ENCODE assay signal across 17 mouse cellular contexts in the genomic region with DNA sequence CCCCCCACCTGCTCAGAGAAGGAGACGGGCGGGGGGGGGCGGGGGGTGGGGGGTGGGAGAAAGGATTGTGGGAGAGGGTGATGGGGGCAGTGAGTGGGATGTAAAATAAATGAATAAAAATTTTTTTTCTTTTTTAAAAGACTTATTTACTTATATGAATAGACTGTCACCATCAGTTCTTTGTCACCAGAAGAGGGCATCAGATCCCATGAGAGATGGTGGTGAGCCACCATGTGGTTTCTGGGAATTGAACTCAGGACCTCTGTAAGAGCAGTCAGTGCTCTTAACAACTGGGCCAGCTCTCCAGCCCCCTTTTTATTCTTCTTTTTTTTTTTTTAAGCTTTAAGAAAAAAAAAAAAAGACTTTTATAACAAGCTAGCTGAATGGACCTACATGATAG. TPM values are rescaled to one million over a fixed set of nuclear protein-coding genes. Genes with fewer than 3 reads are reported as not detected.
DNase-seq lines count a peak whose midpoint lies in the region; ATAC-seq and TF ChIP-seq lines count a peak whose summit lies in the region.
"Had no signal": no experiment of that assay in that cellular context is flagged by ENCODE, and none has a peak within 500 bp of the region (broad histone marks: within the 10 kb centered on the region; RNA-seq: fewer than 3 reads in every experiment).

No protein-coding gene starts in this region.

- ATAC-seq in liver, embryonic 15.5 days (ENCODE audit: insufficient read depth), result no peak

- H3K27me3 ChIP-seq in liver, embryonic 15.5 days, result no peaks in the 10 kb centered on the region
- H3K27me3 ChIP-seq: embryonic facial prominence, embryonic 13.5 days; hindbrain, embryonic 12.5 days; lung, embryonic 15.5 days had no signal

- no peaks in the 10 kb centered on the region for H3K9me3 ChIP-seq in liver, embryonic 15.5 days (replicated peaks)
- H3K9me3 ChIP-seq: embryonic facial prominence, embryonic 13.5 days; forebrain, embryonic 10.5 days; hindbrain, embryonic 12.5 days; limb, embryonic 10.5 days; lung, embryonic 15.5 days had no signal

- no peak overlapping the region for H3K9ac ChIP-seq in liver, embryonic 15.5 days
- H3K9ac ChIP-seq: embryonic facial prominence, embryonic 13.5 days; hindbrain, embryonic 12.5 days; lung, embryonic 15.5 days had no signal

- peak; percentile 39 for TF ChIP-seq CTCF in left cerebral cortex, adult 2 months (IDR thresholded peaks at IDR 0.05)

- no peak for DNase-seq in left cerebral cortex, adult 2 months (ENCODE audit: extremely low spot score in 1 of 2, low spot score in 2 of 2)
- DNase-seq in left cerebral cortex, adult 11 months (ENCODE audit: low spot score), result no peak
- DNase-seq in 3T3-L1 (ENCODE audit: low read depth, low spot score) (peak; percentile 32), 416B (ENCODE audit: low read depth) (peak; percentile 56)
- DNase-seq in ovary, postnatal 10 days (ENCODE audit: low spot score), result no peak
- DNase-seq in right cerebral cortex, postnatal 36 days (ENCODE audit: low spot score in 2 of 2), result no peak
- DNase-seq: adrenal gland, adult 8-10 months; cerebellum, adult 2 months; kidney, adult 18-20 months; kidney, postnatal 36 days; spleen, adult 18-20 months had no signal

- 18% methylated on average over 3 of the region's 3 CpGs for WGBS in liver, embryonic 15.5 days (ENCODE audit: insufficient replicate concordance)

- intact Hi-C loops in left cerebral cortex, adult 2 months (cut with DNase I), result no loop called here

- H3K4me2 ChIP-seq in liver, embryonic 15.5 days, result 0 out of 2 replicates have a peak overlapping the region, but pooled peaks have one; percentile 20
- H3K4me2 ChIP-seq: embryonic facial prominence, embryonic 13.5 days; hindbrain, embryonic 12.5 days; lung, embryonic 15.5 days had no signal

- H3K4me3 ChIP-seq in left cerebral cortex, adult 2 months, result no peak overlapping the region
- H3K4me3 ChIP-seq in liver, embryonic 15.5 days (replicated peaks), result no peak overlapping the region
- H3K4me3 ChIP-seq: embryonic facial prominence, embryonic 13.5 days; forebrain, embryonic 10.5 days; hindbrain, embryonic 12.5 days; limb, embryonic 10.5 days; lung, embryonic 15.5 days had no signal

- H3K36me3 ChIP-seq in liver, embryonic 15.5 days (replicated peaks), result peaks cover 56% of the 10 kb centered on the region

- peaks cover 82% of the 10 kb centered on the region for H3K4me1 ChIP-seq in liver, embryonic 15.5 days (replicated peaks)

- H3K27ac ChIP-seq in left cerebral cortex, adult 2 months, result no peak overlapping the region
- peak overlapping the region; percentile 77 for H3K27ac ChIP-seq in liver, embryonic 15.5 days (replicated peaks)
- H3K27ac ChIP-seq: embryonic facial prominence, embryonic 13.5 days; forebrain, embryonic 10.5 days; hindbrain, embryonic 12.5 days; limb, embryonic 10.5 days; lung, embryonic 15.5 days had no signal

RNA-seq across cellular contexts. Expression of gene Hectd1, which starts 7.1 kb away (rescaled TPM):
- total RNA-seq in left cerebral cortex, adult 2 months (2021), result 10 to 100 TPM; 81.2 to 88.4 TPM
- 24.0 and 29.4 TPM in 2 replicates for polyA plus RNA-seq in liver, embryonic 15.5 days (2015; fragmentation: Nextera tagmentation; extraction: Ambion mirVana)

Comparison
In these comparisons a context has a peak if more than half of its experiments do, and no peak if none do; other contexts are left out.
1. DNase-seq: peak in 3T3-L1 (single experiment) and 416B (single experiment); none in left cerebral cortex, adult 2 months (0 of 2), left cerebral cortex, adult 11 months (single experiment), ovary, postnatal 10 days (single experiment) and right cerebral cortex, postnatal 36 days (0 of 2).